In genomic region chr13:57879817-57880216, GRCm38 (mm10) we compare ENCODE assay signal across 28 mouse cellular contexts. TPM values are rescaled to one million over a fixed set of nuclear protein-coding genes. Genes with fewer than 3 reads are reported as not detected.
A peak's percentile ranks its signal among the peaks of the same experiment; 100 is the strongest.
DNase-seq lines count a peak whose midpoint lies in the region; ATAC-seq and TF ChIP-seq lines count a peak whose summit lies in the region.
"Had no signal": no experiment of that assay in that cellular context is flagged by ENCODE, and none has a peak within 500 bp of the region (broad histone marks: within the 10 kb centered on the region; RNA-seq: fewer than 3 reads in every experiment).

No protein-coding gene starts in this region.

- H3K27me3 ChIP-seq in cerebellum, adult 2 months (ENCODE audit: control insufficient read depth, insufficient read depth, low read length) = no peaks in the 10 kb centered on the region
- H3K27me3 ChIP-seq: limb, embryonic 15.5 days; liver, embryonic 15.5 days; lung, embryonic 15.5 days; megakaryocyte, embryonic 14.5 days; midbrain, embryonic 13.5 days; neural tube, embryonic 12.5 days had no signal

- H3K4me1 ChIP-seq in cerebellum, adult 2 months (ENCODE audit: control insufficient read depth, insufficient read depth, low read length) = peaks cover 8% of the 10 kb centered on the region
- H3K4me1 ChIP-seq: embryonic facial prominence, embryonic 15.5 days; limb, embryonic 15.5 days; liver, embryonic 15.5 days; lung, embryonic 15.5 days; megakaryocyte, embryonic 14.5 days had no signal

- TF ChIP-seq CTCF in left cerebral cortex, adult 2 months (IDR thresholded peaks at IDR 0.05) = no peak
- no peak for TF ChIP-seq CTCF in cerebellum, adult 2 months (IDR thresholded peaks at IDR 0.05; ENCODE audit: borderline replicate concordance, insufficient read depth, low read depth, low read length)

- no peak overlapping the region for H3K4me3 ChIP-seq in left cerebral cortex, adult 2 months
- no peak overlapping the region for H3K4me3 ChIP-seq in cerebellum, adult 2 months (replicated peaks; ENCODE audit: insufficient read depth, low read depth, low read length)
- H3K4me3 ChIP-seq: embryonic facial prominence, embryonic 15.5 days; layer of hippocampus, adult 2 months; limb, embryonic 15.5 days; liver, embryonic 15.5 days; lung, embryonic 15.5 days; megakaryocyte, embryonic 14.5 days; midbrain, embryonic 13.5 days; neural tube, embryonic 12.5 days had no signal

- peak; percentile 70 to 75 for DNase-seq in right cerebral cortex, adult 2 months (ENCODE audit: low spot score in 2 of 2)
- DNase-seq in right cerebral cortex, postnatal 14 days = no peak
- peak in 1 of 2 experiments; percentile 52 for DNase-seq in left cerebral cortex, adult 2 months (ENCODE audit: extremely low spot score in 1 of 2, low spot score in 2 of 2)
- peak; percentile 43 to 66 for DNase-seq in right cerebral cortex, postnatal 10 days (ENCODE audit: low spot score in 2 of 2)
- DNase-seq in adrenal gland, adult 8-10 months = no peak
- DNase-seq in cerebellum, adult 2 months = no peak
- DNase-seq: adrenal gland, adult 2 months; B cell, adult 2 months; cerebellum, adult 8-10 months; kidney, adult 9 months; kidney, postnatal 14 days; lung, postnatal 36 days; retina, postnatal 1 day; thymus, postnatal 14 days had no signal

- no peak for ATAC-seq in erythroid progenitor cell, adult 5-6 weeks (replicated peaks; ENCODE audit: low FRiP score, poor library complexity, severe bottlenecking)
- ATAC-seq: hindbrain, postnatal 0 days; intestine, embryonic 16.5 days; midbrain, embryonic 13.5 days had no signal

- peak overlapping the region; percentile 77; the same call in 1 of the 2 replicates for H3K27ac ChIP-seq in left cerebral cortex, adult 2 months
- H3K27ac ChIP-seq in cerebellum, adult 2 months (ENCODE audit: insufficient read depth, low read length) = no peak overlapping the region
- H3K27ac ChIP-seq: embryonic facial prominence, embryonic 15.5 days; hindbrain, postnatal 0 days; layer of hippocampus, adult 2 months; limb, embryonic 15.5 days; liver, embryonic 15.5 days; lung, embryonic 15.5 days; midbrain, embryonic 13.5 days; neural tube, embryonic 12.5 days had no signal

- intact Hi-C loops in left cerebral cortex, adult 2 months (cut with DNase I) = loop anchor here (5.0 kb wide), 1 partner anchor 43 kb away; no protein-coding TSS in a partner anchor

- 70% methylated on average over 4 of the region's 4 CpGs for WGBS in cerebellum, adult 2 months

- TF ChIP-seq POLR2A in cerebellum, adult 2 months (IDR thresholded peaks at IDR 0.05; ENCODE audit: borderline replicate concordance, insufficient read depth, low read length) = no peak

RNA-seq across cellular contexts. Expression of gene Spock1, which starts 28.3 kb away (rescaled TPM):
- 100 to 1,000 TPM; 276 to 279 TPM for total RNA-seq in left cerebral cortex, adult 2 months (2021)
- total RNA-seq in erythroid progenitor cell, adult 5-6 weeks (2015; ENCODE audit: low replicate concordance) = not detected in 2 replicates
- total RNA-seq in erythroid progenitor cell, adult 5-6 weeks (2017; ENCODE audit: low replicate concordance) = not detected in 2 replicates
- total RNA-seq in adrenal gland, adult 8-10 months (2022) = 10 to 100 TPM; 11.1 to 19.0 (median 13.4) TPM
- polyA plus RNA-seq in cerebellum, adult 2 months (2012; rRNA removed) = 144 and 147 TPM in 2 replicates
- total RNA-seq: hematopoietic stem cell, adult 5-6 weeks; MEL had no signal
- polyA plus RNA-seq: spleen, adult 2 months had no signal

Comparison
In these comparisons a context has a peak if more than half of its experiments do, and no peak if none do; other contexts are left out.
1. DNase-seq: peak in right cerebral cortex, adult 2 months (2 of 2) and right cerebral cortex, postnatal 10 days (2 of 2); none in right cerebral cortex, postnatal 14 days (single experiment), adrenal gland, adult 8-10 months (single experiment) and cerebellum, adult 2 months (0 of 2).
2. RNA of gene Spock1, which starts 28.3 kb away (total RNA-seq): 276 to 279 TPM in left cerebral cortex, adult 2 months; 11.1 to 19.0 TPM in adrenal gland, adult 8-10 months and not detected in erythroid progenitor cell, adult 5-6 weeks; every median in the first group is over 10 times any median in the second.